In genomic region chr1:36785238-36785641, GRCm38 (mm10) we compare ENCODE assay signal across 8 mouse cellular contexts. TPM values are rescaled to one million over a fixed set of nuclear protein-coding genes. Genes with fewer than 3 reads are reported as not detected.
A peak's percentile ranks its signal among the peaks of the same experiment; 100 is the strongest.
DNase-seq lines count a peak whose midpoint lies in the region; ATAC-seq lines count a peak whose summit lies in the region.

No protein-coding gene starts in this region.

- no peaks in the 10 kb centered on the region for H3K27me3 ChIP-seq in kidney, embryonic 14.5 days (ENCODE audit: control insufficient read depth, insufficient read depth, low read length)
- peaks cover 10% of the 10 kb centered on the region; the same call in 1 of the 2 replicates for H3K27me3 ChIP-seq in liver, embryonic 13.5 days
- no peaks in the 10 kb centered on the region for H3K27me3 ChIP-seq in neural tube, embryonic 14.5 days (ENCODE audit: control insufficient read depth, insufficient read depth, low read length)

- peak overlapping the region; percentile 35; the same call in 1 of the 2 replicates for H3K9ac ChIP-seq in kidney, embryonic 14.5 days (ENCODE audit: low read depth, low read length)
- H3K9ac ChIP-seq in liver, embryonic 13.5 days: peak overlapping the region; percentile 39
- peak overlapping the region; percentile 64 for H3K9ac ChIP-seq in neural tube, embryonic 14.5 days (replicated peaks; ENCODE audit: low read depth, low read length)

- 3% methylated on average over 16 of the region's 16 CpGs for WGBS in kidney, embryonic 14.5 days
- 1% methylated on average over 16 of the region's 16 CpGs for WGBS in liver, embryonic 13.5 days (ENCODE audit: insufficient replicate concordance)
- 2% methylated on average over 16 of the region's 16 CpGs for WGBS in neural tube, embryonic 14.5 days

- peak overlapping the region; percentile 36 for H3K4me3 ChIP-seq in kidney, embryonic 14.5 days (ENCODE audit: low read length)
- H3K4me3 ChIP-seq in liver, embryonic 13.5 days (replicated peaks): peak overlapping the region; percentile 51
- H3K4me3 ChIP-seq in neural tube, embryonic 14.5 days (ENCODE audit: low read depth, low read length): peak overlapping the region; percentile 33

- no peaks in the 10 kb centered on the region for H3K9me3 ChIP-seq in kidney, embryonic 14.5 days (ENCODE audit: control insufficient read depth, low read length)
- H3K9me3 ChIP-seq in liver, embryonic 13.5 days (replicated peaks): no peaks in the 10 kb centered on the region
- no peaks in the 10 kb centered on the region for H3K9me3 ChIP-seq in neural tube, embryonic 14.5 days (ENCODE audit: control insufficient read depth, low read length)

- peak; percentile 33; the same call in 1 of the 2 replicates for ATAC-seq in kidney, embryonic 14.5 days (ENCODE audit: low FRiP score, low TSS enrichment)
- ATAC-seq in hematopoietic stem cell, adult 5-6 weeks (replicated peaks in 1 of 2; ENCODE audit: insufficient read depth in 1 of 2, low FRiP score in 2 of 2, low TSS enrichment in 1 of 2, low read depth in 1 of 2, poor library complexity in 2 of 2, severe bottlenecking in 2 of 2): peak; percentile 53 to 56; a peak in 3 of 4 replicates
- ATAC-seq in liver, embryonic 13.5 days (ENCODE audit: low read depth): no peak
- peak; percentile 76 for ATAC-seq in neural tube, embryonic 14.5 days (ENCODE audit: low read depth)

- H3K4me1 ChIP-seq in kidney, embryonic 14.5 days (ENCODE audit: control insufficient read depth, insufficient read depth, low read length): no peaks in the 10 kb centered on the region
- peaks cover 25% of the 10 kb centered on the region for H3K4me1 ChIP-seq in liver, embryonic 13.5 days (replicated peaks)
- H3K4me1 ChIP-seq in neural tube, embryonic 14.5 days (ENCODE audit: control insufficient read depth, insufficient read depth, low read length): no peaks in the 10 kb centered on the region

- DNase-seq in kidney, adult 11 months: no peak
- peak; percentile 64 for DNase-seq in R1 (ENCODE audit: low read depth, low spot score)
- DNase-seq in embryo, embryonic 10 days (ENCODE audit: low spot score): peak; percentile 57
- DNase-seq in liver, embryonic 13.5 days: no peak
- DNase-seq in urinary bladder, postnatal 36 days (ENCODE audit: low spot score in 2 of 2): no peak

- peak overlapping the region; percentile 80 for H3K4me2 ChIP-seq in kidney, embryonic 14.5 days (replicated peaks; ENCODE audit: low read depth, low read length)
- peak overlapping the region; percentile 76 for H3K4me2 ChIP-seq in liver, embryonic 13.5 days
- peak overlapping the region; percentile 70 for H3K4me2 ChIP-seq in neural tube, embryonic 14.5 days (ENCODE audit: low read depth, low read length)

- H3K27ac ChIP-seq in kidney, embryonic 14.5 days (ENCODE audit: low read depth, low read length): no peak overlapping the region
- no peak overlapping the region for H3K27ac ChIP-seq in liver, embryonic 13.5 days
- H3K27ac ChIP-seq in neural tube, embryonic 14.5 days (ENCODE audit: low read depth, low read length): peak overlapping the region; percentile 74

- no peaks in the 10 kb centered on the region for H3K36me3 ChIP-seq in kidney, embryonic 14.5 days (ENCODE audit: control insufficient read depth, insufficient read depth, low read length)
- H3K36me3 ChIP-seq in liver, embryonic 13.5 days: peaks cover under 1% of the 10 kb centered on the region; the same call in 1 of the 2 replicates
- H3K36me3 ChIP-seq in neural tube, embryonic 14.5 days (ENCODE audit: control insufficient read depth, insufficient read depth, low read length): no peaks in the 10 kb centered on the region

RNA-seq across cellular contexts. Expression of gene Zap70, which starts 23.6 kb away (rescaled TPM):
- polyA plus RNA-seq in kidney, embryonic 14.5 days (2014; fragmentation: Nextera tagmentation; extraction: Ambion mirVana): 0.18 and 0.46 TPM in 2 replicates
- 0.40 and 0.94 TPM in 2 replicates for total RNA-seq in hematopoietic stem cell, adult 5-6 weeks (2017)
- not detected in 2 replicates for polyA plus RNA-seq in liver, embryonic 13.5 days (2015; fragmentation: Nextera tagmentation; extraction: Ambion mirVana)
- polyA plus RNA-seq in neural tube, embryonic 14.5 days (2014; fragmentation: Nextera tagmentation; extraction: Ambion mirVana): 1.5 and 2.6 TPM in 2 replicates

Comparison
In these comparisons a context has a peak if more than half of its experiments do, and no peak if none do; other contexts are left out.
1. DNase-seq: peak in R1 (single experiment) and embryo, embryonic 10 days (single experiment); none in kidney, adult 11 months (single experiment), liver, embryonic 13.5 days (single experiment) and urinary bladder, postnatal 36 days (0 of 2).
2. Peak in every context shown above with its lines, with median percentiles within 50 percentile points of each other: H3K4me2 ChIP-seq, H3K4me3 ChIP-seq and H3K9ac ChIP-seq.